8 mouse cellular contexts compared by ENCODE assay signal in the genomic region with DNA sequence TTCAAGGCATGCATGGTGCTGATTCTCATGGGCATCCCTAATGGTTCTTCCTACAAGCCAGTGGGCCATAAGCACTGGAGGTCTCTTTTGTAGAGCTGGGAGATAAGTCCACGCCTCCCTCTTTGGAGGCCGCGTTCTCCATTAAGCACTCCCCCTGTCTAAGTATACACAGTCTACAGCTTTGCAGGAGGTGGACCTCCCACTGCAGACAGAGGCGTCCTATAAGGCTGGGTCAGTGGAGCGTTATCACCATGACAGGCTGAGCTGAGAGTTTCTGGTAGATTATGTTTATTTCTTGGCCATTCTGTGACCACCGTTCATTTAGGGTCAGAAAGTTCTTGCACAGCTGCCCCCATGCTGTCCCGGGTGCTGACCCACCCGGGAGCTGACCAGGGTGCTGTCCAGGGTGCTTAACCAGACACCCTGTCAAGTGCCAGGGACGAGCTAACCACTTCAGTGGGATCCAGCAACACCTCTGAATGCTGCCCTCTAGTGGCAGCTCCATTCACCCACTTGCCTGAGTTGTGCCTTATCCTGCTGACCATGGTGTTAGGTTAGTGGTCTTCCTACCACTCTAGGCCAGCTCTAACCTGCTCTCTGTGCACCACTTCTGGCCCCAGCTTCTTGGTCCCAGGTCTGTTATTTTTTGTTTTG.
DNase-seq lines count a peak whose midpoint lies in the region; ATAC-seq lines count a peak whose summit lies in the region.
"Had no signal": no experiment of that assay in that cellular context is flagged by ENCODE, and none has a peak within 500 bp of the region (broad histone marks: within the 10 kb centered on the region; RNA-seq: fewer than 3 reads in every experiment).

No protein-coding gene starts in this region.

- WGBS in midbrain, embryonic 12.5 days: 34% methylated on average over 9 of the region's 9 CpGs

- intact Hi-C loops in left cerebral cortex, postnatal 25 days (cut with DNase I): loop anchor here (5.0 to 10.0 kb wide), 4 partner anchors 121 to 686 kb away; no protein-coding TSS in a partner anchor

- peak; percentile 88 for DNase-seq in adrenal gland, postnatal 14 days
- peak; percentile 92 for DNase-seq in embryo, embryonic 10.5 days (ENCODE audit: low spot score)
- peak; percentile 54 for DNase-seq in kidney, adult 11 months
- peak; percentile 72 to 74 for DNase-seq in left cerebral cortex, postnatal 25 days (ENCODE audit: low spot score in 2 of 2)
- peak; percentile 26 to 72 for DNase-seq in spleen, postnatal 4 days (ENCODE audit: low spot score in 2 of 2)

- peaks cover 6% of the 10 kb centered on the region for H3K4me1 ChIP-seq in midbrain, embryonic 12.5 days
- H3K4me1 ChIP-seq: liver, embryonic 15.5 days had no signal

- no peak overlapping the region for H3K4me3 ChIP-seq in midbrain, embryonic 12.5 days
- H3K4me3 ChIP-seq: liver, embryonic 15.5 days had no signal

- ATAC-seq in granulocyte monocyte progenitor cell, adult 5-6 weeks (replicated peaks; ENCODE audit: poor library complexity, severe bottlenecking): peak; percentile 99
- ATAC-seq in midbrain, embryonic 12.5 days (ENCODE audit: low FRiP score, low read depth): peak; percentile 62

- no peaks in the 10 kb centered on the region for H3K36me3 ChIP-seq in midbrain, embryonic 12.5 days
- H3K36me3 ChIP-seq: liver, embryonic 15.5 days had no signal

- peaks cover 5% of the 10 kb centered on the region; the same call in 1 of the 2 replicates for H3K27me3 ChIP-seq in midbrain, embryonic 12.5 days
- H3K27me3 ChIP-seq: liver, embryonic 15.5 days had no signal

- H3K27ac ChIP-seq in midbrain, embryonic 12.5 days (replicated peaks): no peak overlapping the region
- H3K27ac ChIP-seq: liver, embryonic 15.5 days had no signal

- H3K9me3 ChIP-seq in midbrain, embryonic 12.5 days: no peaks in the 10 kb centered on the region
- H3K9me3 ChIP-seq: liver, embryonic 15.5 days had no signal

- H3K9ac ChIP-seq in midbrain, embryonic 12.5 days (replicated peaks): no peak overlapping the region
- H3K9ac ChIP-seq: liver, embryonic 15.5 days had no signal

- H3K4me2 ChIP-seq in midbrain, embryonic 12.5 days (replicated peaks): no peak overlapping the region
- H3K4me2 ChIP-seq: liver, embryonic 15.5 days had no signal
